Mouse (Mus musculus): Measurements from ENCODE around the gene Prpf6.
A peak's percentile ranks its signal among the peaks of the same experiment; 100 is the strongest.

Prpf6 gene

DNA sequence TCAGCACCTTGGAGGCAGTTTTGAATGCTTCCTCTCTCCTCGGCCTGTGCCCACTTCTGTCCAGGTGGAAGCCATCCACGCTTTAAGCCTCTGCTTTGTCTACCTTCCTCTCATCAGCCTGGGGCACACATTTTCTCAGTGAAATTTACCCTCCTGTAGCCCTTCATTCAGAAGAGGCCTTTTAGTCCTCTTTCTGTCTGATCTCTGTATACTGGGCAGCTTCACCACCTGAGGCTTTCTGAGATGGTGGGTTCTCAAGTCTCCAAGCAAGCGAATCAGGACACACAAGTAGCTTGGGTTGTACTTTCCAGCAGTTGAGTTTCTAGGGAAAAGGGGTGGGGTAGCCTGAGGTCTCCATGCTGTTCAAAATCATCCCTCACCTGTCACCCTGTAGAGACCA is 100.6 kb downstream of the Prpf6 start:
- no peak for DNase-seq

DNA sequence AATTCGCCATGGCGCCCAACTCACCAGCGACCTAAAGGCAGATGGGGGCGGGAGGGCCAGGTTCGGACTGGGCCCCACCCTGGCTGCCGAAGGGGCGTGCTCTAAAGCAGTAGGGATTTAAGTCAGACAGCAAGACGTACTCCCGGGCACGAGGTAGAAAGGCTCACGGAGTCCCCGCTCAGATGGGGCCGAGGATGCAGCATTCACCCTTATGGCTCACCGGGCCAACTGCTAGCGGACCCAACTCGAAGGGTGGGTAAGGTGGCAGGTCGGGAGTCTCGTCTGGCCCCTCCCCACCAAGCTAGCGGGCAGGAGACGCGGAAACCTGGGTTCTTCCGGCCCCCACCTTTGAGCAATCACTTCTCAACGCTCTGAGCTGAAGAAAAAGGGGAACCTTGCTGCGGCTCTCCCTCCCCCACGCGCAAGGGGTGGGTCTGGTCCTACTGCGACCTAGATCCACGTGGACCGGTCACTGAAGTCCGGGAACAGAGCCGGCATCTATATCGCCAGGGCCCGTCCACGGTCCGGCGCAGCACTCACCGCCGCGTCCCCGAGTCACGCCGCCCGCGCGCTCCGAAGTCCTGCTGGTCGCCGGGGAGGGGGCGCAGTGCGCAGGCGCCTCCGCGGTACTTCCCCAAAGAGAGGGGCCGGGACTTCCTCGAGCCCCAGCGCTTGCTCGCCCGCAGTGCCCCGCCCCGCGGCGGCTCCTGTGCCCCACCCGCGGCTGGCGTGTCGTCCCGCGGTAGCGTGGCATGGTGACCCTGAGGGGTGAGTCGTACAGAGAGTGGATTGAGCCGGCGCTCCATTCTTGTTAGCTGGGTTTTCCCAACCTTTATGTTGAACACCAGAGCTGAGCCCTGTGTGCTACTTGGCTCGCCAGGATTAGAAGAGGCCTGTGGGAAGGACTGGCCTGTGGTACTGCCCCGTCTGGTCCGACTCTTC is 101.9 kb downstream of the Prpf6 start, which contains the start of gene Rgs19:
Gene Rgs19, minus strand, starts transcription at position 639 of the 942 bp plus-strand sequence.
- DNase-seq: peak; percentile 70

DNA sequence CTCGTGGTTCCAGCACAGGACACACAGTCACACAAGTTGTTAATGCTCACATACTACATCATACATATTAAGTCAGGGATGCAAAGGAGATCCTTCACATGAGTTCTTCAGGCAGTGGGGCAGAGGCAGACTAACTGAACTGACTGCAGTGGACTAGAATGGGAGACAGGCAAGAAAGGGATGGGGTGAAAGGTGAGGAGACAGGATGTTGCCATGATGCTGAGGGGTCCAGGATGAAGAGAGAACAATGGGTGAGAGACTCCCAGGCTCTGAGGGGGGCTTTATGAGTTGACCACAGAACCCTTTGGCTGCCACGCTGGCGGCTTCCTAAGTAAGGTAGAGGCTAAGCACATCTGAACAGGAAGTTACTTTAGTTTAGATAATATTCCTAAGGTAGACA is 102.9 kb downstream of the Prpf6 start:
- DNase-seq: no peak

DNA sequence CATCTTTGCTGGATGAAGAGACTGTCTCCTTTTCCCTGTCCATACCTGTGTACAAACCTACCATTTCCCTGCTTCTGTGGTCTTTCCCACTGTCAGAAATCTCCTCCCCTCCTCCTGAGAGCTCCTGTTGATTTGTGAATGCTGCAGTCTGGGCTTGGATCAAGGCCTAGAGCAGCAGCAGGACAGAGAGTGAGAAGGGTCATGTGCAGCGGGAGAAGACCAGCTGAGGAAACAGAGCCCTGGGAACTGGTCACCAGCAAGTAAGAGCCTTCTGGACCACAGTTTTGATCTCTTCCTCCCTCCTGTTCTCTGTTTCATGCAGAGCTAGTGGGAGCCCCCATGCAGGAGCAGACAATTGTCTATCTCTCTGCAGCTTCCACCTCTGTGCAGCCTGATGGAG is 104.1 kb downstream of the Prpf6 start:
- no peak for DNase-seq

DNA sequence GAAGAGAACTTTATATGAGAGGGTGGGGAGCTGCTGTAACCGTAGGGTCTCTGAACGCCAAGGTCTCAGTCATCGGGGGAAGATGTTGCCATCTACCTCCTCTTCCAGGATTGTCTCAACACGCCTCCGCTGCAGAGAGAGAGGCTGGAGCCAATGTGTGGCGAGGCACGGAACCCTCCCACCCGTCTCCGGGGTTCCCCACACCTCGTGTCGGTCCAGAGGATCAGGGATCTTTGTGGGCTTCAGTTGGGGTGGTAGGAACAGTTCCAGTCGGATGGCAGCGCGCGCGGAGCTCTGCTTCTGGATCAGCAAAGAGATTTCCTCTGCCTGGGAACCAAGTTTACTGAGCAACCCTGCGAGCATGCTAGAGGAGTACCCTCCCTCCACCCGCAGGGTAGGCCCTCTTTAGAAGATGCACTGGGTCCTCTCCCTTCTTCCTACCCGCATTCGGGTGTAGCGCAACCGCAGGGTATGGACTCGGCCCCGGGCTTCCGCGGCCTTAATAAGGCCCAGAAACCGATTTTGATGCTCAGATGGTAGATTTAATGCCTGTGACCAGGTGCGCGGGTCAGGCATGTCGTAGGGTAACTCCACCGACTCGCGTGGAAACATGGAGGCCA is 105.2 kb downstream of the Prpf6 start:
- no peak for DNase-seq

GRCm38 (mm10) chr2:181698241-181698640 is 106.6 kb downstream of the Prpf6 start, which contains the start of gene Lkaaear1:
Gene Lkaaear1 (minus strand): TSS chr2:181698442.
- DNase-seq: no peak
